Mouse (Mus musculus) G1E (cell line): ENCODE results near the gene Astn1.

ENCODE experiments used
- CTCF ChIP-seq: IDR thresholded peaks from 2 replicates; pipeline ENCODE4 v1.5.1; 2012; ENCODE audit warnings: low read depth, low read length, inconsistent platforms, mixed read lengths
- GATA1 ChIP-seq: IDR thresholded peaks from 2 replicates; pipeline ENCODE4 v1.6.1; 2012; ENCODE audit warnings: borderline replicate concordance, low read length, inconsistent platforms, mixed read lengths
- GATA2 ChIP-seq: IDR thresholded peaks from 2 replicates; pipeline ENCODE4 v1.6.1; 2012; ENCODE audit warnings: low read depth, low read length, inconsistent platforms, borderline replicate concordance
- POLR2AphosphoS5 ChIP-seq: IDR thresholded peaks from 2 replicates; pipeline ENCODE4 v1.6.1; 2012; ENCODE audit warnings: low read depth, low read length, inconsistent platforms; ENCODE audit not compliant: insufficient replicate concordance
- TAL1 ChIP-seq: conservative IDR thresholded peaks from 2 replicates; pipeline ENCODE4 v1.6.1; 2012; ENCODE audit warnings: low read depth, low read length, inconsistent platforms, mixed read lengths

GRCm38 (mm10) chr1:158400898-158401297, 38.8 kb downstream of the Astn1 start:
- TF ChIP-seq CTCF, result no peak
- no peak for TF ChIP-seq GATA2
- no peak for TF ChIP-seq GATA1
- TF ChIP-seq TAL1, result no peak
- TF ChIP-seq POLR2AphosphoS5, result no peak
